ENCODE assay signal across 8 mouse cellular contexts in genomic region chr5:151233400-151234031, GRCm38 (mm10). TPM values are rescaled to one million over a fixed set of nuclear protein-coding genes. Genes with fewer than 3 reads are reported as not detected.
DNase-seq lines count a peak whose midpoint lies in the region; ATAC-seq and TF ChIP-seq lines count a peak whose summit lies in the region.

Gene Stard13 (minus strand): TSS chr5:151233836.

- H3K4me3 ChIP-seq in forebrain, embryonic 12.5 days (replicated peaks): peak within 1 kb of the TSS; percentile 51
- H3K4me3 ChIP-seq in heart, postnatal 0 days (ENCODE audit: low read depth, low read length): peak within 1 kb of the TSS; percentile 61

- H3K27me3 ChIP-seq in forebrain, embryonic 12.5 days: peaks cover 28% of the 10 kb centered on the region
- H3K27me3 ChIP-seq in heart, postnatal 0 days (ENCODE audit: control insufficient read depth, insufficient read depth, low read length): peaks cover 5% of the 10 kb centered on the region; the same call in 1 of the 2 replicates

- H3K9me3 ChIP-seq in forebrain, embryonic 12.5 days: no peaks in the 10 kb centered on the region
- H3K9me3 ChIP-seq in heart, postnatal 0 days (replicated peaks; ENCODE audit: control insufficient read depth, low read length): no peaks in the 10 kb centered on the region

- H3K4me2 ChIP-seq in forebrain, embryonic 12.5 days: peak within 1 kb of the TSS; percentile 92
- peak within 1 kb of the TSS; percentile 86 for H3K4me2 ChIP-seq in heart, postnatal 0 days (ENCODE audit: low read depth, low read length)

- TF ChIP-seq CTCF in heart, postnatal 0 days (IDR thresholded peaks at IDR 0.05; ENCODE audit: low read depth): no peak

- no peak within 1 kb of the TSS for H3K27ac ChIP-seq in forebrain, embryonic 12.5 days
- no peak within 1 kb of the TSS for H3K27ac ChIP-seq in heart, postnatal 0 days (ENCODE audit: low read depth)

- ATAC-seq in forebrain, embryonic 12.5 days (ENCODE audit: low FRiP score): peak; percentile 79
- ATAC-seq in heart, postnatal 0 days (ENCODE audit: insufficient read depth, low read depth): peak; percentile 74

- H3K36me3 ChIP-seq in forebrain, embryonic 12.5 days (replicated peaks): no peaks in the 10 kb centered on the region
- H3K36me3 ChIP-seq in heart, postnatal 0 days (replicated peaks; ENCODE audit: control insufficient read depth, insufficient read depth, low read length): no peaks in the 10 kb centered on the region

- H3K9ac ChIP-seq in forebrain, embryonic 12.5 days: peak within 1 kb of the TSS; percentile 59
- peak within 1 kb of the TSS; percentile 55 for H3K9ac ChIP-seq in heart, postnatal 0 days (replicated peaks; ENCODE audit: low read depth, low read length)

- peaks cover 11% of the 10 kb centered on the region for H3K4me1 ChIP-seq in forebrain, embryonic 12.5 days
- 0 out of 2 replicates have a peak, but pooled peaks cover 11% of the 10 kb centered on the region for H3K4me1 ChIP-seq in heart, postnatal 0 days (ENCODE audit: control insufficient read depth, insufficient read depth)

- WGBS in forebrain, embryonic 12.5 days: 2% methylated on average over 48 of the region's 49 CpGs
- WGBS in heart, postnatal 0 days: under 1% methylated on average over 49 of the region's 49 CpGs

- TF ChIP-seq EP300 in heart, postnatal 0 days (IDR thresholded peaks at IDR 0.05; ENCODE audit: low read depth): no peak

- DNase-seq in 3134 (ENCODE audit: extremely low read depth, insufficient read length, low spot score): peak; percentile 81
- peak; percentile 73 for DNase-seq in adrenal gland, adult 2 months
- peak; percentile 17 for DNase-seq in heart, postnatal 0 days (ENCODE audit: low spot score)
- DNase-seq in kidney, postnatal 25 days: peak; percentile 78 to 90
- peak; percentile 51 to 67 for DNase-seq in lung, adult 18-20 months
- DNase-seq in ovary, adult 18-20 months (ENCODE audit: low spot score): peak; percentile 24
- DNase-seq in c-Kit-positive CD71-positive TER-119-positive erythroid progenitor cells, embryonic 14.5 days (ENCODE audit: low spot score): no peak

RNA-seq across cellular contexts. Expression of gene Stard13, which starts in this region (rescaled TPM):
- 10 to 100 TPM; 11.3 to 20.4 TPM for total RNA-seq in adrenal gland, adult 2 months (2021)
- polyA plus RNA-seq in adrenal gland, adult 2 months (2012; rRNA removed): 4.7 and 5.0 TPM in 2 replicates
- polyA plus RNA-seq in forebrain, embryonic 12.5 days (2016; fragmentation: Nextera tagmentation; extraction: Ambion mirVana): 3.4 and 3.6 TPM in 2 replicates
- total RNA-seq in heart, postnatal 0 days (2014; rRNA removed; ENCODE audit: low replicate concordance): 10.6 and 11.9 TPM in 2 replicates
- 3.0 and 3.3 TPM in 2 replicates for polyA plus RNA-seq in heart, postnatal 0 days (2015; fragmentation: Nextera tagmentation; extraction: Ambion mirVana)
